Mouse (Mus musculus) gastrocnemius, postnatal 10 days (tissue): ENCODE measurements around the gene Samm50. TPM values are rescaled to one million over a fixed set of nuclear protein-coding genes. Genes with fewer than 3 reads are reported as not detected.
A peak's percentile ranks its signal among the peaks of the same experiment; 100 is the strongest.
"Not testable (repeated sequence)": the region's sequence is repeated elsewhere in the genome, so short reads cannot be mapped to it uniquely, and the experiment has no call there.

Experiments
- DNase-seq: peaks from one replicate; pipeline ENCODE4 v3.0.0; 2021; ENCODE audit warnings: mixed read lengths
- long read RNA-seq, 2 experiments: library from polyadenylated mRNA; stranded (forward); transcript quantifications; one replicate each; pipeline ENCODE4 v2.0.0; 2021
- total RNA-seq, 2 experiments: library from RNA; stranded (reverse); gene quantifications; 2 replicates each; pipeline ENCODE4 v1.2.3; 2021

Gene Samm50
- 100 to 1,000 TPM; 159 to 191 TPM for total RNA-seq
- long read RNA-seq, experiment 1, full-length matches to known transcripts, result 63 of 82 reads
- long read RNA-seq, experiment 1, partial matches to known transcripts, result 15 of 82 reads
- long read RNA-seq, experiment 1, other reads (novel, unspliced or antisense), result 4 of 82 reads
- long read RNA-seq, experiment 2, full-length matches to known transcripts, result 71 of 92 reads
- long read RNA-seq, experiment 2, partial matches to known transcripts, result 19 of 92 reads
- long read RNA-seq, experiment 2, other reads (novel, unspliced or antisense), result 2 of 92 reads

DNA sequence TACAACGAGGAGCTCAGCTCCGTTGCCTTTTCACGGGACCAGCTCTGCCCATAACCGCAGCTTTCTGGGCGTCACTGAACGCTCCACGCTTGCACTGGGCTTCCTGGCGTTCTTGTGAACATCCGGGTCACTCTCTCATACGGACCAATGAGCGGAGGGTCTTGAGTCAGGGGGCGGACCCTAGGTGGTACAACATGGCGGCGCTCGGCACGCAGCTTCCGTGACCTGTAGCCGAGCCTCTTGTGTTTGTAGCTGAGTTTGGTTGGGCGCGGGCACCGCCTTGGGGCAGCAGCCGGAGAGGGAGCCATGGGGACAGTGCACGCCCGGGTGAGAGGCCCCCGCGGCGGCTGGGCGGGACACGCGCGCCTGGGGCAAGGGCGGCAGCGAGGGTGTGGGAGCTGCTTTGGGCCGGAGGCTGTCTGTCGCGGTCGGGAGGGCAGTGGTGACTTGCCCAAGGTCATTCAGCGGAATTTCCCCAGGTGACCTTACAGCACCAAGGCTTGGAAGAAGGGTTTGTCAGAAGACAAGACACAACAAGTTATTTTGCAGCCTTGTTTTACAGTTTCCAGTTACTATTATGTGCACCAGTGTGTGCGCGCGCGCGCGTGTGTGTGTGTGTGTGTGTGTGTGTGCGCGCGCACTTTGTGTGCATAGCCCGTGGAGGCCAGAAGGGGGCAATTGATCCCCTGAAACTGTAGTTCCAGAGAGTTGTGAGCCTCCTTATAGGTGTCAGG, at the start of gene Samm50:
Gene Samm50, plus strand, starts transcription at position 184 of the 734 bp plus-strand sequence.
- DNase-seq, result peak; percentile 80

DNA sequence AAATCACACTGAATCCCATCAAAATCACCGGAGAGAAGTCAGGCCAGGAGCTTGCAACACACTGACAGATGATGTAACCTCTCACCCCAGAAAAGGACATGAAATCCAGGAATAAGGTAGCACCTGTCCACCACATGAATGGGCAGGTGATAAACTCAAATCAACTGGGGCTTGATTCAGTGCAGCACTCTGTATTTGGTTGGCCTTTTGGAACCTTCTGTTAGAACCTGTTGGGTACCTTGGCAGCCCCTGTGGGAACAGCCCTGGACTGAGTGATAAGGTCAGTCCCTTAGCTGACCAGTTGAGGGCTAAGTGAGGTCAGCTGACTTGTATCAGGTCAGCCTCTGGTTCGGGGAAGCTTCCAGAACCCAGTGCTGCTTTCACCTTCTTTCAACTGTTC, 35.9 kb upstream of the Samm50 start:
- no peak for DNase-seq

DNA sequence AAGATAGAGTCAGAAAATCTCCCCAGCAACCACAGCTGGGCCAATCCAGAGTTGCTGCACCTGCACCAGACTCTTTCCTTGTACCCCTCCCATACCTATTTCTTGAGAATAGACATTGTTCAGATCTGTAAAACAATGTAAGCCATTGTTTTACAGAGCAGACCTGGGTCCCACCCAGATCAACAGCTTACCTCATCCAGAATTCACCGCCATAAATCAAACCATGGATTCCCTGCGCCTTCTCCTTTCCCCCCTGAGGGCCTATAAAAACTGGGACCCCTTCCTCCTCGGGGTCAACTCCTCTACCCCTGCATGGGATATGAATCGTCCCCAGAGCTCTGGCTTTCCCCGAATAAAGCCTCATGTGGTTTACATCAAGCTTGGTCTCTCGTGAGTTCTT, 34.5 kb upstream of the Samm50 start:
- not testable (repeated sequence) for DNase-seq

GRCm38 (mm10) chr15:84161871-84162270, 30.2 kb upstream of the Samm50 start:
- no peak for DNase-seq

DNA sequence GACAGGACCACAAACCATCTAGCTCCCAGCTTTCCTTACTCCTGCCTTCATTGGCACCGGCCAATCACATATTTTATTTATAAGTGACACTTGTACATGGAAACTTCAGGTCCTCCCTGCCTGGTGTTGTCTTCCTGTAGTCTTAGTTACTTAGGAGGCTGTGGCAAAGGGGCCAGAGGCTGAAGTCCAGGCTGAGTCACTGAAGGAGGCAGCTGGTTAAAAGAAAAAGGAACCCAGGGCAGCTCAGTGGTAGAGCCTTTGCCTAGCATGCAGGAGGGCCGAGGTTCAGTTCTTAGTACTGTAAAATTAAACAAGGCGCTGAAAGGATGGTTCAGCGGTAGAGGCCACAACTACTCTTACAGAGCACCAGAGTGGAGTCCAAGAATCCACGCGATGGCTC, 25.2 kb upstream of the Samm50 start:
- DNase-seq, result no peak

DNA sequence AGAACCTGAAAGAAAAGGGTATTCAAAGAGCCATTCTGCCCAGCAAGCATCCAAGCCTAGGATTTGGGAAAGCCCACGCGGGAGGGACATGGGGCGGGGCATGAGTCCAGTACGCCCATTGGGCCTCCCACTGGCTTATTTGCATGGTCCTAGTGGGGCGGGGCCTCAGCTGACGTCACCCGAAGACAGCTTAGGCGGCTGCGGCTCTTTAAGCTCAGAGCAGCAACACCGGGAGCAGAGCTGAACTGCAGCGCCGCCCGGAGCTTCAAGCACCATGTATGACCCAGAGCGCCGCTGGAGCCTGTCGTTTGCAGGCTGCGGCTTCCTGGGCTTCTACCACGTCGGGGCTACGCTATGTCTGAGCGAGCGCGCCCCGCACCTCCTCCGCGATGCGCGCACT, 24.4 kb upstream of the Samm50 start, which contains the start of gene Pnpla3:
Gene Pnpla3, plus strand, starts transcription at position 238 of the 400 bp plus-strand sequence.
- peak; percentile 93 for DNase-seq

GRCm38 (mm10) chr15:84168170-84169161, 23.6 kb upstream of the Samm50 start:
- peak; percentile 40 for DNase-seq

- DNase-seq, result no peak
Observed at GRCm38 (mm10) chr15:84169511-84169910, 22.5 kb upstream of the Samm50 start.

DNA sequence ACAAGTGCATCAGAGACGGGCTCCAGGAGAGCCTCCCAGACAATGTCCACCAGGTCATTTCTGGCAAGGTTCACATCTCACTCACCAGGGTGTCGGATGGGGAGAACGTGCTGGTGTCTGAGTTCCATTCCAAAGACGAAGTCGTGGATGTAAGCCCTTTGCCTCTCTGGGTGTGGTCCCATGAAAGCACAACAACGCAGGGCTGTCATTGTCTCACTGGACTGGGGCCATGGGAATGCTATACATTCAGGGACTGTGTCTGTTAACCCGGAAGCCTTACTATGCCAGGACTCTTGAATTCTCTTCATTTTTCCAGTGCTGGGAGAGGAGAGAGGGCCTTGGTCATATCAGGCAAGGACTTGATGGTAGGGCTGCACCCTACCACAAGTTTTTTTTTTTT, 20.9 kb upstream of the Samm50 start:
- DNase-seq, result no peak

GRCm38 (mm10) chr15:84178733-84179132, 13.3 kb upstream of the Samm50 start:
- no peak for DNase-seq

DNA sequence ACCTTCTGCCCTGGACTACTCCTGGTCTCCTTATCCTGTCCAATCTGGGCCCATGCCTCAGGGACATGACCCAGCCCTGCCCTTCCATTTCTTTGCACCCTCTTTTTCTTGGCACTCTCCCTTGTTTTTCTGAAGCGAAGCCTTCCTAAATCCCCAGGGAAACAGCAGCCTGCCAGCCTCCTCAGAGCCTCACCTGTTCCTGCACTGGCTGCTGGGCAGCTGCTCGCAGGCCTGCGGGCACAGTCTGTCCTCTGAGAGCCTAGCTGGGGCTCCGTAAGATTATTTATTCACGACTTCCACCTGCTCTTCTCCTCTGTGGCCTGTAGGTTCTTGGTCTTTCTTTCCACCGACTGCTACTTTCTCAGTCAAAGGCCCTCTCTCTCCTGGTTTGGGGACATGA, 10.0 kb upstream of the Samm50 start:
- DNase-seq, result no peak

- no peak for DNase-seq
Observed at GRCm38 (mm10) chr15:84183967-84184366, 8.1 kb upstream of the Samm50 start.

GRCm38 (mm10) chr15:84186196-84186595, 5.8 kb upstream of the Samm50 start:
- DNase-seq, result no peak

- no peak for DNase-seq
Observed at GRCm38 (mm10) chr15:84188887-84189530, 3.0 kb upstream of the Samm50 start.

- DNase-seq, result no peak
Observed at GRCm38 (mm10) chr15:84189881-84190280, 2.2 kb upstream of the Samm50 start.

DNA sequence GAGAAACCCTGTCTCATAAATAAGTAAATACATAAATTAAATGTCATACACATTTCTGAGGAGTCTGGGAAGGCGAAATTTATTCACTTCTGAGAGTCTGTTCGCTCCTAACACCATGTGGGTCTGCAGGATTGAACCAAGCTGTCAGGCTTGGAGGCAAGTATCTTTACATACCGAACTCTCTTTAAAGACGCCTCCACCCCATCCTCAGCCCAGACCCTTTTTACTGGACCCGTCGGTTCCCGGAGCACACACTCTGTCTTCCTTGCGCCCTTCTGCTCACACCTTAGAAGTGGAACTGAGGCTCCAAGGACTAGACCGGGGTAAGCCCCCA, 350 bp upstream of the Samm50 start:
- no peak for DNase-seq

DNA sequence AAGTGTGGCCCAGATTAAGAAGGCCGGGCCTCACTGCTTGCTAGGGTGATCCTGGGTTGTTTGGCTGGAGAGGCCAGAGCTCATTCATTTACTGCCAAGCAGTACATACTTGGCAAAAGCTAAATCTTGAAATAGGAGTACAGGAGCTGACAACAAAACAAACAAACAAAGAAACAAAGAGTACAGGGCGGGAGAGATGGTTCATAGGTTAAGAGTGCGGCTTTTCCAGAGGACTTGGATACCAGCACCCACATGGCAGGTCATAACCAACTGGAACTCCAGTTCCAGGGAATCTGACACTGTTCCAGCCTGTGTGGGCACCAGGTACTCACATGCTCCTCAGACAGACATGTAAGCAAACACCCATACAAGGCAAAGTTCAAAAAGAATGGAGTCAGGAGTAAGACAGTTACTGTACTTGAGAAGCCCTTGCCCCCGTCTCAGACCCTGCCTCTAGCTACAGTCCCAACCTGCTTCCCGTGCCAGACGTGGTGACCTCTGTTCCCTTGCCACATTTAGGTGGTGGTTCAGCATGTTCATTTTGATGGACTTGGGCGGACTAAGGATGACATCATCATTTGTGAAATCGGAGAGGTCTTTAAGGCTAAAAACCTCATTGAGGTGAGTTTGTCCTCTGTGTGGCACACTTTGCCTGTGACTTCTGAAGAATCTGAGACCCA, 4.6 kb downstream of the Samm50 start:
- no peak for DNase-seq

GRCm38 (mm10) chr15:84207327-84207726, 15.3 kb downstream of the Samm50 start:
- DNase-seq, result no peak

DNA sequence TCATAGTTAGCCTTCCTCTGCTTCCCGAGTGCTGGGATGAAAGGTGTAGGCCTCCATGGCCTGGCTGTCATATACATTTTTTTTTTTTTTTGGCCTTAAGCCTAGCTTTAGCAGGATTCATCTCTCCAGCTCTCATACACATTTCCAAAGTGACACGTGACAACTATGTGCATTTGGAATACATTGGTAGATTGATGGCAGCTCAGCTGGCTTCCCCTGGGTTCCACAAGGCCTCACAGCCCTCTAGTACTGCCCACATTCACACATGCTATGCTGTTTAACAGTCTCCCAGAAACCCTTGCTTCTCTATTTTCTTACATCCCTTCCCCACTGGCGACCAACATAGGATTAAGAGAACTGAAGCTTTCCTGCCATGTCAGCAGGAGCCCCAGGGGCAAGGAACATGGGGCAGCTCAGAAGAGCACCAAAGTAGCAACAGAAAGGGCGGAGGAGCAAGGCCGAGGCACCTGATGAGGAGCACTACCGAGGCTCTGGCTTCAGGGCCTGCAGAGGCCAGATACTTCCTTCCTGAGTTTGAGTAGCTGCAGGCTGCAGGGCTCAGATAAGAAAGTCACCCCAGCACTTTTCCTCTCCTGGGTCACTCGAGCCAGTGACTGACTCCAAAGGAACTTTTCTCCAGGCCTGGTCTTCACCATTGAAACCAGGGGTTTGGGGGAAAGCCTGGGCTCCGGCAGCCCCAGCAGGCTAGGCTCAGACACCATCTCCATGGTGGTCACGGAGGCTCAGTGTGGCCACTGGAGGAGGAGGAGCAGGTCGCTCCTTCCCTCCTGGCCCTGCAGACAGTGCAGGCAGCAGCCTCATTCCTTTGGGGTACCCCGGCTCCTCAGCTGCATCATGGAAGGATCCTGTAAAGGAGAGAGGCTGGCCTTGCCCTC, 17.7 kb downstream of the Samm50 start:
- DNase-seq, result no peak

GRCm38 (mm10) chr15:84210461-84210860, 18.4 kb downstream of the Samm50 start:
- DNase-seq, result no peak
